Mouse (Mus musculus) intestine, embryonic 16.5 days (tissue): ENCODE data around the gene Bpgm. TPM values are rescaled to one million over a fixed set of nuclear protein-coding genes. Genes with fewer than 3 reads are reported as not detected.

Experiments
- ATAC-seq: fragments of 200-750 bp; cut with Nextera tagmentation; 2 replicates; pipeline ENCODE4 v1.8.0; 2017; ENCODE audit warnings: moderate TSS enrichment, moderate library complexity
- H3K27ac ChIP-seq: fragments of 300-500 bp; sonication (generic); 2 replicates; pipeline ENCODE4 v1.5.1; 2014; ENCODE audit warnings: mild to moderate bottlenecking, low read length
- H3K27me3 ChIP-seq: fragments of 300-500 bp; sonication (generic); replicated peaks from 2 replicates; pipeline ENCODE4 v1.6.1; 2014; ENCODE audit warnings: low read length, control low read depth, mixed read lengths; ENCODE audit not compliant: control insufficient read depth, insufficient read depth
- H3K36me3 ChIP-seq: fragments of 300-500 bp; sonication (generic); 2 replicates; pipeline ENCODE4 v1.6.1; 2014; ENCODE audit warnings: low read length, control low read depth; ENCODE audit not compliant: control insufficient read depth, insufficient read depth
- H3K4me1 ChIP-seq: fragments of 300-500 bp; sonication (generic); 2 replicates; pipeline ENCODE4 v1.6.1; 2014; ENCODE audit warnings: low read length, control low read depth, mixed read lengths; ENCODE audit not compliant: control insufficient read depth, insufficient read depth
- H3K4me2 ChIP-seq: fragments of 300-500 bp; sonication (generic); 2 replicates; pipeline ENCODE4 v1.6.1; 2014; ENCODE audit warnings: low read depth, low read length, control low read depth
- H3K4me3 ChIP-seq: fragments of 300-500 bp; sonication (generic); 2 replicates; pipeline ENCODE4 v1.5.1; 2014; ENCODE audit warnings: mild to moderate bottlenecking, low read length
- H3K9ac ChIP-seq: fragments of 300-500 bp; sonication (generic); 2 replicates; pipeline ENCODE4 v1.6.1; 2014; ENCODE audit warnings: low read depth, low read length
- H3K9me3 ChIP-seq: fragments of 300-500 bp; sonication (generic); 2 replicates; pipeline ENCODE4 v1.6.1; 2016; ENCODE audit warnings: low read length, control low read depth; ENCODE audit not compliant: control insufficient read depth
- WGBS: fragments of 180-500 bp; shearing (Covaris S2); extraction: QIAGEN DNeasy Blood & Tissue Kit; methylation state at CpG from one replicate; pipeline ENCODE4 v1.1.7; 2014; 5-methylcytosine and 5-hydroxymethylcytosine counted together
- polyA plus RNA-seq: library from polyadenylated mRNA; unstranded; fragments of >200 nt; fragmentation: Nextera tagmentation; extraction: Ambion mirVana; gene quantifications from 2 replicates; pipeline ENCODE4 v1.2.1, GENCODE M21; 2015

Gene Bpgm
- polyA plus RNA-seq, 1 experiment from 2014 or later, result 54.4 TPM

- Histone ChIP-seq H3K4me2 (no peak overlapping the region), H3K36me3 (no peaks in the 10 kb centered on the region), H3K9ac (no peak overlapping the region), H3K4me1 (peaks cover 26% of the 10 kb centered on the region), H3K4me3 (no peak overlapping the region), H3K9me3 (no peaks in the 10 kb centered on the region), H3K27me3 (no peaks in the 10 kb centered on the region), H3K27ac (no peak overlapping the region)
- no peak for ATAC-seq
- 59% methylated on average over 6 of the region's 6 CpGs for WGBS
Measured at GRCm38 (mm10) chr6:34481349-34481748, 5.3 kb downstream of the Bpgm start.

GRCm38 (mm10) chr6:34482842-34483241 is 6.8 kb downstream of the Bpgm start:
- H3K36me3 ChIP-seq, result no peaks in the 10 kb centered on the region
- no peak overlapping the region for H3K9ac ChIP-seq
- ATAC-seq, result no peak
- H3K4me2 ChIP-seq, result no peak overlapping the region
- no peaks in the 10 kb centered on the region for H3K9me3 ChIP-seq
- peak overlapping the region; percentile 67 for H3K27ac ChIP-seq
- peaks cover 19% of the 10 kb centered on the region for H3K4me1 ChIP-seq
- H3K4me3 ChIP-seq, result no peak overlapping the region
- WGBS, result 63% methylated on average over 4 of the region's 4 CpGs
- no peaks in the 10 kb centered on the region for H3K27me3 ChIP-seq

GRCm38 (mm10) chr6:34483390-34483789 is 7.4 kb downstream of the Bpgm start:
- H3K9ac ChIP-seq, result no peak overlapping the region
- no peak for ATAC-seq
- no peak overlapping the region for H3K4me3 ChIP-seq
- peaks cover 19% of the 10 kb centered on the region for H3K4me1 ChIP-seq
- H3K36me3 ChIP-seq, result no peaks in the 10 kb centered on the region
- H3K27ac ChIP-seq, result peak overlapping the region; percentile 66
- 81% methylated on average over 5 of the region's 5 CpGs for WGBS
- H3K4me2 ChIP-seq, result no peak overlapping the region
- H3K27me3 ChIP-seq, result no peaks in the 10 kb centered on the region
- H3K9me3 ChIP-seq, result no peaks in the 10 kb centered on the region

- H3K36me3 ChIP-seq, result no peaks in the 10 kb centered on the region; the same call in 1 of the 2 replicates
- H3K4me1 ChIP-seq, result peaks cover 17% of the 10 kb centered on the region
- 89% methylated on average over 7 of the region's 7 CpGs for WGBS
- no peak for ATAC-seq
- no peak overlapping the region for H3K4me3 ChIP-seq
- peak overlapping the region; percentile 66; the same call in 1 of the 2 replicates for H3K27ac ChIP-seq
- no peaks in the 10 kb centered on the region for H3K9me3 ChIP-seq
- no peak overlapping the region for H3K4me2 ChIP-seq
- H3K27me3 ChIP-seq, result no peaks in the 10 kb centered on the region
- no peak overlapping the region for H3K9ac ChIP-seq
Measured at GRCm38 (mm10) chr6:34483811-34484210, 7.8 kb downstream of the Bpgm start.

- Histone ChIP-seq H3K27me3 (no peaks in the 10 kb centered on the region), H3K9me3 (no peaks in the 10 kb centered on the region), H3K4me3 (no peak overlapping the region), H3K36me3 (no peaks in the 10 kb centered on the region; the same call in 1 of the 2 replicates), H3K4me2 (no peak overlapping the region), H3K27ac (no peak overlapping the region), H3K9ac (no peak overlapping the region), H3K4me1 (peaks cover 7% of the 10 kb centered on the region)
- WGBS, result 75% methylated on average over 14 of the region's 14 CpGs
- ATAC-seq, result 0 out of 2 replicates have a peak, but pooled peaks have one; percentile 39
Measured at GRCm38 (mm10) chr6:34486071-34486626, 10.1 kb downstream of the Bpgm start.

- no peaks in the 10 kb centered on the region for H3K9me3 ChIP-seq
- no peaks in the 10 kb centered on the region for H3K27me3 ChIP-seq
- no peak overlapping the region for H3K27ac ChIP-seq
- ATAC-seq, result no peak
- H3K4me1 ChIP-seq, result peaks cover 5% of the 10 kb centered on the region; the same call in 1 of the 2 replicates
- H3K4me3 ChIP-seq, result no peak overlapping the region
- H3K4me2 ChIP-seq, result no peak overlapping the region
- H3K9ac ChIP-seq, result no peak overlapping the region
- WGBS, result 88% methylated on average over 21 of the region's 21 CpGs
- H3K36me3 ChIP-seq, result no peaks in the 10 kb centered on the region; the same call in none of the 2 replicates
Measured at GRCm38 (mm10) chr6:34493327-34494095, 17.5 kb downstream of the Bpgm start.

- peak overlapping the region; percentile 6; the same call in 1 of the 2 replicates for H3K4me2 ChIP-seq
- H3K9ac ChIP-seq, result no peak overlapping the region
- no peaks in the 10 kb centered on the region; the same call in 1 of the 2 replicates for H3K36me3 ChIP-seq
- no peak overlapping the region for H3K4me3 ChIP-seq
- no peaks in the 10 kb centered on the region for H3K27me3 ChIP-seq
- no peaks in the 10 kb centered on the region for H3K9me3 ChIP-seq
- H3K4me1 ChIP-seq, result peaks cover 5% of the 10 kb centered on the region; the same call in 1 of the 2 replicates
- peak; percentile 92 for ATAC-seq
- 17% methylated on average over 7 of the region's 7 CpGs for WGBS
- peak overlapping the region; percentile 65 for H3K27ac ChIP-seq
Measured at GRCm38 (mm10) chr6:34495140-34495551, 19.1 kb downstream of the Bpgm start.

GRCm38 (mm10) chr6:34497991-34498625 is 22.1 kb downstream of the Bpgm start:
- 57% methylated on average over 5 of the region's 5 CpGs for WGBS
- H3K4me3 ChIP-seq, result no peak overlapping the region
- H3K27ac ChIP-seq, result no peak overlapping the region
- no peaks in the 10 kb centered on the region for H3K9me3 ChIP-seq
- H3K9ac ChIP-seq, result peak overlapping the region; percentile 16; the same call in 1 of the 2 replicates
- ATAC-seq, result no peak
- H3K4me1 ChIP-seq, result peaks cover 5% of the 10 kb centered on the region; the same call in 1 of the 2 replicates
- no peaks in the 10 kb centered on the region for H3K27me3 ChIP-seq
- H3K4me2 ChIP-seq, result no peak overlapping the region
- no peaks in the 10 kb centered on the region; the same call in 1 of the 2 replicates for H3K36me3 ChIP-seq

GRCm38 (mm10) chr6:34502291-34502690 is 26.3 kb downstream of the Bpgm start:
- 78% methylated on average over 7 of the region's 7 CpGs for WGBS
- H3K9ac ChIP-seq, result no peak overlapping the region
- no peaks in the 10 kb centered on the region for H3K27me3 ChIP-seq
- no peak overlapping the region for H3K27ac ChIP-seq
- H3K4me2 ChIP-seq, result no peak overlapping the region
- H3K9me3 ChIP-seq, result no peaks in the 10 kb centered on the region
- H3K4me3 ChIP-seq, result no peak overlapping the region
- ATAC-seq, result no peak
- H3K4me1 ChIP-seq, result 0 out of 2 replicates have a peak, but pooled peaks cover 2% of the 10 kb centered on the region
- H3K36me3 ChIP-seq, result no peaks in the 10 kb centered on the region; the same call in 1 of the 2 replicates
